ENCODE assay signal across 25 mouse cellular contexts in the genomic region with DNA sequence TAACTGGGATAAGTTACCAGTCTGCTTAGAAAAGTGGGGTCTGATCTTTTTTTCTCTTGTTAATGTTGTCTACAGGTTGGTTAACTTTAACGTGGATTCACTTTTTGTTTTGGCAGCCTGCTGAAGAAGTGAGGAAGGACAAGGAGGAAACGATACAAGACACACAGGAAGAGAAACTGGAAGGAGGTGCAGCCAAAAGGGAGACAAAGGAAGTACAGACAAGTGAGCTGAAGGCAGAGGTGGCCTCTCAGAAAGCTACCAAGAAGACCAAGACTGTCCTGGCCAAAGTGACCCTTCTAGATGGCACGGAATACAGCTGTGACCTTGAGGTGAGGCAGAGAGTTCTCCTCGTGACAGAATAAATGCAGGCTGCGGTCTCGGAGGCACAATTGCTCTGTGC.
DNase-seq lines count a peak whose midpoint lies in the region; ATAC-seq and TF ChIP-seq lines count a peak whose summit lies in the region.
"Had no signal": no experiment of that assay in that cellular context is flagged by ENCODE, and none has a peak within 500 bp of the region (broad histone marks: within the 10 kb centered on the region; RNA-seq: fewer than 3 reads in every experiment).

No protein-coding gene starts in this region.

- H3K36me3 ChIP-seq in spleen, adult 2 months (ENCODE audit: control insufficient read depth, insufficient read depth, low read length): peaks cover 3% of the 10 kb centered on the region; the same call in 1 of the 2 replicates

- no peak for TF ChIP-seq CTCF in spleen, adult 2 months (IDR thresholded peaks at IDR 0.05; ENCODE audit: extremely low read depth, insufficient read depth, insufficient read length, insufficient replicate concordance)

- TF ChIP-seq POLR2A in spleen, adult 2 months (IDR thresholded peaks at IDR 0.05; ENCODE audit: low read depth, low read length): no peak

- peak; percentile 2 for DNase-seq in kidney, postnatal 10 days
- no peak for DNase-seq in kidney, postnatal 4 days
- DNase-seq in spleen, adult 2 months (ENCODE audit: low read depth in 1 of 2, low spot score in 2 of 2): peak in 1 of 2 experiments; percentile 29
- DNase-seq in spleen, postnatal 10 days (ENCODE audit: low spot score in 2 of 2): no peak
- no peak for DNase-seq in right cerebral cortex, postnatal 25 days
- no peak for DNase-seq in ovary, postnatal 36 days (ENCODE audit: low spot score)
- DNase-seq: adrenal gland, postnatal 36 days; cerebellum, adult 8-10 months; cerebellum, postnatal 36 days; forebrain, postnatal 0 days; kidney, adult 9 months; kidney, postnatal 14 days; lung, postnatal 36 days; midbrain, embryonic 14.5 days; right cerebral cortex, adult 18-20 months; right cerebral cortex, postnatal 4 days had no signal

- no peaks in the 10 kb centered on the region for H3K27me3 ChIP-seq in spleen, adult 2 months (ENCODE audit: control insufficient read depth, insufficient read depth, low read length)
- H3K27me3 ChIP-seq: limb, embryonic 12.5 days; lung, embryonic 15.5 days; megakaryocyte, embryonic 14.5 days had no signal

- H3K4me1 ChIP-seq in spleen, adult 2 months (ENCODE audit: control insufficient read depth, insufficient read depth, insufficient read length): peaks cover 10% of the 10 kb centered on the region; the same call in 1 of the 2 replicates
- H3K4me1 ChIP-seq in brown adipose tissue, adult 24 weeks (ENCODE audit: control insufficient read depth, insufficient read depth, insufficient read length, low read length): peaks cover 25% of the 10 kb centered on the region

- H3K27ac ChIP-seq in spleen, adult 2 months (ENCODE audit: insufficient read depth, low read length): peak overlapping the region; percentile 2
- H3K27ac ChIP-seq in brown adipose tissue, adult 24 weeks (replicated peaks; ENCODE audit: low read depth, low read length): peak overlapping the region; percentile 55
- H3K27ac ChIP-seq: hindbrain, embryonic 14.5 days; limb, embryonic 12.5 days; lung, embryonic 15.5 days; stomach, postnatal 0 days had no signal

- 65% methylated on average over 6 of the region's 6 CpGs for WGBS in spleen, adult 2 months

- no peak overlapping the region for H3K4me3 ChIP-seq in spleen, adult 2 months (ENCODE audit: extremely low read depth, insufficient read depth, insufficient read length)
- H3K4me3 ChIP-seq in brown adipose tissue, adult 24 weeks (ENCODE audit: insufficient read depth, low read depth, low read length): no peak overlapping the region
- H3K4me3 ChIP-seq: erythroblast, embryonic 14.5 days; limb, embryonic 12.5 days; lung, embryonic 15.5 days; megakaryocyte, embryonic 14.5 days had no signal

- ATAC-seq in neutrophil, adult 5-6 weeks (ENCODE audit: extremely low read depth, insufficient number of reproducible peaks, low FRiP score, poor library complexity, severe bottlenecking): peak; percentile 64
- ATAC-seq: forebrain, postnatal 0 days; intestine, postnatal 0 days had no signal
